Mouse (Mus musculus) retina, adult 2 months (tissue): ENCODE measurements around the gene Calhm6.

Experiments
- DNase-seq: peaks from one replicate; pipeline ENCODE4 v3.0.0-alpha.2; 2012; ENCODE audit warnings: low read depth, low spot score

The Calhm6 gene

DNA sequence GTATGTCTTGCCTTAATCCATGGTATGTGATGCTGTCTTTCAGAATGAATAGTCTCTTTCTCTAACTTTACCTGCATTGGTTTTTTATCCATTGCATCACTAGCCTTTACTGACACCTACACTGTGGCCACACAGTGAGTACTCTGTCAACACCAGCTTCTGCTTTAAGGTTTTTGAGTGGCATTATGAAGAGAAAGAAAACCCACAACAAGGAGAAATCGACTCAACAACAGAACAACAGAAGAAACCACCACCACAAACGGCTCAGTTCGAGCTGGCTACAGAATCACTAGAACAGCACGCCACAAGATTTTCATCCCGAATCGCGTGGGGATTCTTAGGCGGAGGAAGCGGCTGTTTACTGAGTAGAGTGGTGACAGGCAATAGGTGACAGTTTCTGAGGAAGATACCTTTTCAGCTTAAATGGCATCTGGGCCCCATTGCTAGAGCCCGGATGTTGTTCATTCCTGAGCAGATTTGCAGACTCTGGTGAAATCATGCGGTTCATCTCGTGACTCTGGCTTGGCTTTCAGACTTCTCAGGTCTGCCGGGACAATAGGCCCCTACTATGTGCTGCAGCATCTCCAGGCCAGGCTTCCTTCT lies 16.8 kb downstream of the Calhm6 start:
- DNase-seq, result no peak

DNA sequence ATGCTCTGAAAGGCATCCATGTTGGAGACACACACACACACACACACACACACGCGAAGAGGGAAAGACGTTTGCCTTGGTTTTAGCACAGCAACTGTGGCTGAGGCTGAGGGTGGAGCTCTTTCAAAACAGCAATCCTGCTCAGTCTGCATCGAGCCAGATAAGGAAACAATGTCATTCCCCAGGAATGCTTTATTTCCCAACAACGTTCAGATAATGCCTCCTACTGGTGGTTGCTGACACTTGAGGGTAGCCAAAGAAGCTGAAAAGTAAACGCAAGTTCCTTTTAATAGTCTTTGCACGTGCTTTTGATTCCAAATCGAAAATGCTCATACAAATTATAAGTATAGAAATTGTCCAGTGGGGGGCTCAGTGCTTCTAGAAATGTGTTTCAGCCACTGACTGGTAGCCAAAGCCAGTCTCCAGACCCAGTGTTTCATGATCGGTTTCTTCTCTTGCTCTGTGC lies 31.3 kb downstream of the Calhm6 start, which contains the start of gene Calhm5:
Gene Calhm5, minus strand, starts transcription at position 102 of the 466 bp plus-strand sequence.
- DNase-seq, result no peak

DNA sequence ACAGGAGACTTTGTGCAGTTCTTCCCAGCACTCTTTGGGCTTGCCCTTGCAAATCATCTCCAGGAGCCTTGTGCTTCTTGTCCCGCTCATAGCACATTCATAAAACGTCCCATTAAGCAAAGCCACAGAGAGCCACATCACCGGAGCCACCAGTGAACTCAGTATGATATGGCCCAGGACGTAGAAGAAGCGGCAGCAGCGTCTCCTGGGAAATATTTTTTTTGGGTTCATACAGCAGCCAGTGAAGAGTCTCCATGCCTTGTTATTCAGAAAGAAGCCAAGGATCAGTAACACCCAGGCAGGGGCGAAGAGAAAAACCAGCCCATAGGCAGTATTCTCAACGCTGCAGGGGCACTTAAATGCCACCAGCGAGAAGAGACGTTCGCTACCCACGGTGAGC lies 31.8 kb downstream of the Calhm6 start:
- DNase-seq, result no peak

DNA sequence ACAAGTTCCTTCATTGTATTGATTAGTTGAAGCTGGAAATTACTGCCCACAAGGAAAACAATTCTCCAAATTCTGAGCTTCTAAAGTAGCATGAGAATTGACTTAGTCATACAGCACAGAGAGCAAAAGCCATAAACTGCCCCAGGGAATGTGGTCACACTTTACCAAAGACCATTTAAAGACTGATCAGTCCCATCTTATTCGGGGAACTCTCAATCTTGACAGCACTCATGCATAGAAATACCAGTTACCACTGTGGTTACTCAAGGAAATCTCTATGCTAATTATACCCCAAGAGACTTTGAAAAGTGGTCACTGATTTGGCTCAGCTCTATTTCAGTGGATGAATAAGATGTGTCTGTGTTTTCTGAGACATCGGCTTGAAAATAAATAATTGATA lies 32.6 kb downstream of the Calhm6 start:
- DNase-seq, result no peak

GRCm38 (mm10) chr10:34091888-34092287 lies 35.9 kb downstream of the Calhm6 start:
- no peak for DNase-seq

DNA sequence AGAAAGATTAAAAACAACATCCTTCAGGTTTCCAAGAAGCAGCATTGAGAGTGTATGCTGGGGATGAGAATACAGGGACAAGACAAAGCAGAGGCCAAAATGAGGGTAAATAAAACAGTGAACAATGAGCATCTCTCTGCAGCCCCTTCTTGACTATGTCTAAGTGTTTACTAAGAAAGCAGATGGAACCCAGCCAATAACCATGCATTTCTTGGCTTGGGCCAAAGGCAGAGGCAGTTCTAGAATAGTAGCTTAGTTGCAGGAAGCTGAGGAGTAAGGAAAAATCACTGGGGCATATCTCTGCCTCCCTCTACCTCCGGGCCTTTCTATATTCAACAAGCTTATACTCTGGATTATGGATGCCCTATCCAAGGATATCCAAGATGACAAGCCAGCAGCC lies 37.3 kb downstream of the Calhm6 start:
- DNase-seq, result no peak

DNA sequence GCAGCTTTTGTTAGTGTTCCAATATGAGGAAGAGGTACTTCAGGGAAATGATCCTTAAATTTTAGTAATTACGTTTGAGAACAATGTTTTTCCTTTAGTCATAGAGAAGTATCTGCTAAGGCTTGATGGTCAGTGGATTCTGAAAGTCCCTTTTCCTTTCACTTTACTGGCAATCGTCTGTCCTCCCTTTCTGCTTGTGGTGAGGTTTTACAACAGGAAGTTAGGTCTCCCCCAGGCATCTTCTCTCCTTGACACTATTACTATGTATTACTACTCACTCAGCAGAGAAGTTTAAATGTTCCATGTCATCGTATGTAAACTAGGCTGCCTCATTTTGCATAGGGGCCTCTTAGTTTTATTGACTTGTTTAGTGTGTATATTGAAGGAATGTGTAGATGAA lies 38.3 kb downstream of the Calhm6 start:
- no peak for DNase-seq

- no peak for DNase-seq
Measured at GRCm38 (mm10) chr10:34088515-34088914, 39.3 kb downstream of the Calhm6 start.

DNA sequence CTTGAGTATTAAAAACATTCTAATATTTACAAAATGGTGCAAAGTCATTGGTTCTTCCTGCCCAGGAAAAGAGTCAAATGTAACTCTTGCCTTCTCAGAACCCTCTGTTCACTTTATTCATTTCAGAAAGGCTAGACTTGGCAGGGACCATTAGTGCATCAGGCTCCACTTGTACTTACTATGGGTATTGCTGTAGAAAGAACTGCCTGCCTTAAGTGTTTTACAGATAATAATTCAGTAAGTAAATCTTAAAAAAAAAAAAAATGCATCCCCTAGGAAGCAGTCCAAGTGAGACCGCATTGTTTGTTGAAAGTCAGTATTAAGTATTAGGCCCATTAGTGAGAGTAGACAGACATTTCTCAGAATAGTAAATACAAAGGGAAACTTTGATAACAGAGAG lies 41.3 kb downstream of the Calhm6 start:
- DNase-seq, result no peak
